Mouse (Mus musculus): Measurements from ENCODE around the gene Pten. TPM values are rescaled to one million over a fixed set of nuclear protein-coding genes. Genes with fewer than 3 reads are reported as not detected.

Pten gene
- polyA plus RNA-seq, 1 experiment from 2014 or later: 12.0 TPM

GRCm38 (mm10) chr19:32717590-32717989 lies 39.7 kb upstream of the Pten start:
- Histone ChIP-seq H3K27ac (ENCODE audit: low read length) (no peak overlapping the region), H3K27me3 (ENCODE audit: control insufficient read depth, insufficient read depth, low read depth, low read length) (no peaks in the 10 kb centered on the region), H3K9ac (ENCODE audit: low read depth, low read length) (no peak overlapping the region), H3K4me1 (ENCODE audit: control insufficient read depth, insufficient read depth, low read length) (no peaks in the 10 kb centered on the region; the same call in 1 of the 2 replicates), H3K4me3 (ENCODE audit: low read depth, low read length) (no peak overlapping the region), H3K36me3 (ENCODE audit: control insufficient read depth, insufficient read depth, low read length) (no peaks in the 10 kb centered on the region), H3K9me3 (replicated peaks; ENCODE audit: control insufficient read depth, low read length, poor library complexity, severe bottlenecking) (0 out of 2 replicates have a peak, but pooled peaks cover 2% of the 10 kb centered on the region), H3K4me2 (ENCODE audit: low read length) (no peak overlapping the region)
- 69% methylated on average over 3 of the region's 3 CpGs for WGBS
- ATAC-seq: no peak

DNA sequence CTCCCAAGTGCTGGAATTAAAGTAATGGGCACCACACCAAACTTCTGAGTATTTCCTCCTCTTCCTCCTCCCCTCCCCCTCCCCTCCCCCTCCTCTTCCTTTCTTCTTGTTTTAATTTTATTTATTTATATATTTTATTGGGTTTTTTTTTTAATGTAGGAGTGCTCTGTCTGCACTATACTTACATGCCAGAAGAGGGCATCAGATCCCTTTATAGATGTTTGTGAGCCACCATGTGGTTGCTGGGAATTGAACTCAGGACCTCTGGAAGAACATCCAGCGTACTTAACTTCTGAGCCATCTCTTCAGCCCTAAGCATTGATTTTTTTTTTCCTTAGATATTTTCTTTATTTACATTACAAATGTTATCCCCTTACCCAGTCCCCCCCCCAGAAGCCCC lies 37.0 kb upstream of the Pten start:
- no peaks in the 10 kb centered on the region for H3K4me1 ChIP-seq (ENCODE audit: control insufficient read depth, insufficient read depth, low read length)
- no peak overlapping the region for H3K9ac ChIP-seq (ENCODE audit: low read depth, low read length)
- no peaks in the 10 kb centered on the region for H3K36me3 ChIP-seq (ENCODE audit: control insufficient read depth, insufficient read depth, low read length)
- no peak overlapping the region for H3K4me3 ChIP-seq (ENCODE audit: low read depth, low read length)
- 0 out of 2 replicates have a peak, but pooled peaks cover 2% of the 10 kb centered on the region for H3K9me3 ChIP-seq (replicated peaks; ENCODE audit: control insufficient read depth, low read length, poor library complexity, severe bottlenecking)
- WGBS: 93% methylated on average over 1 of the region's 1 CpGs
- no peak overlapping the region for H3K4me2 ChIP-seq (ENCODE audit: low read length)
- no peak for ATAC-seq
- no peak overlapping the region for H3K27ac ChIP-seq (ENCODE audit: low read length)
- no peaks in the 10 kb centered on the region for H3K27me3 ChIP-seq (ENCODE audit: control insufficient read depth, insufficient read depth, low read depth, low read length)

DNA sequence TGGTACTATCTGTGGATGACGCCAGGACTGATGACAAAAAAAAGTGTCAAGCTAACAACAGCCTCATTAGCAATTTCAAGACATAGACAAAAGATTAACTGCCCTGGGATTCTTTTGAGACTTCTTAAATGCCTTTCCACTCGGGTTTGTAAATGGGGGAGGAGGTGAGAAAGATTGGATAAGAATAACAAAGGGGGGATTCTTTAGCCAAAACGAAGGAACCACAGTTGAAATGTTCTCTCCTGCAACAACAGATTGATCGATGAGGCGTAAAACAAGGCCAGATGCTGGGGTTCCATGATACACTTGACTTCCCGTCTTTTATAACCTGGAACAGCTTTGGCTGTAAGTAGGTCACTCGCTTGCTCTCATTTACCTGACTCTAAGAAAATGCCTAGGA lies 33.5 kb upstream of the Pten start:
- Histone ChIP-seq H3K4me3 (ENCODE audit: low read depth, low read length) (no peak overlapping the region), H3K27ac (ENCODE audit: low read length) (no peak overlapping the region), H3K9me3 (replicated peaks; ENCODE audit: control insufficient read depth, low read length, poor library complexity, severe bottlenecking) (0 out of 2 replicates have a peak, but pooled peaks cover 2% of the 10 kb centered on the region), H3K4me1 (ENCODE audit: control insufficient read depth, insufficient read depth, low read length) (peaks cover 8% of the 10 kb centered on the region), H3K27me3 (ENCODE audit: control insufficient read depth, insufficient read depth, low read depth, low read length) (no peaks in the 10 kb centered on the region), H3K36me3 (ENCODE audit: control insufficient read depth, insufficient read depth, low read length) (no peaks in the 10 kb centered on the region), H3K4me2 (ENCODE audit: low read length) (no peak overlapping the region), H3K9ac (ENCODE audit: low read depth, low read length) (no peak overlapping the region)
- WGBS: 14% methylated on average over 7 of the region's 7 CpGs
- ATAC-seq: no peak

DNA sequence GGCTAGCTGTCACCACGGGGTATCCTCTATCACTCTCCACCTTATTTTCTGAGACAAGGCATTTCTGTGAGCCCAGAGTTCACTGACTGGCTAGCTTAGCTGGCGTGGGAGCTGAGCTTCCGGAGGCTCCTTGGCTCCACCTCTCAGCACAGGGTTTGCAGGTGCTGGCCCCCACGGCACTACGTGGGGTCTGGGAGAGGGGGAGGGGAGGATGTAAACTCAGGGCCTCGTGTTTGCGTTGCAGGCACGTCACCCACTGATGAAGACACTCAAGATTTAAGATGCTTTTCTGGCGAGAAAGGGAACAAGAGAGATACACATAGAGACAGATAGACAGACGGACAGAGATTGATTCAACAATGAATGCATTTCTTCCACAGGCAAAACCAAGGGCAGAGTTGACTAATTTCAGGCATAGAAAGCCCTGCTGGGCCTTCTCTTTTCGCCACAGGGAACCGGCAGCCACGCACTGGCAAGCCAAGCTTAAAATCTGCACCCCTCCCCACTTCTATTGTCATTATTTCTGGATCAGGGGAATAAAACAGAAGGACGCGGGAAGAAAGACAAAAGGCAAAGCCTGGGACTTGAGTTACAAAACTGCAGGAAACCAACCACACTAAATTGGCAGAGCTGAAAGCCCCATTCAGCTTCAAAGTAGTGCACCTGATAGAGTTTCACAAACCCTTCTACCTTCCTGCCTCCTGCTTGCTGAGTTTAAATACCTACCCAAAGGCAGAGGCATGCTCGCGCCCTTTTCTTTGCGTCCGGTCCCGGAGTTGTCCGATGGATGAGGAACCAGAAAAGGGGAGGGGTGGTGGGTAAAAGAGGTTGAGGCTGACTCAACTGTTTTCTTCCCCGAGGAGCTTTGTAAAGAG lies 30.6 kb upstream of the Pten start:
- no peak overlapping the region for H3K27ac ChIP-seq (ENCODE audit: low read length)
- 1% methylated on average over 22 of the region's 22 CpGs for WGBS

GRCm38 (mm10) chr19:32729785-32730184 lies 27.5 kb upstream of the Pten start:
- Histone ChIP-seq H3K27ac (ENCODE audit: low read length) (no peak overlapping the region), H3K4me1 (ENCODE audit: control insufficient read depth, insufficient read depth, low read length) (peaks cover 8% of the 10 kb centered on the region), H3K9ac (ENCODE audit: low read depth, low read length) (no peak overlapping the region), H3K9me3 (replicated peaks; ENCODE audit: control insufficient read depth, low read length, poor library complexity, severe bottlenecking) (no peaks in the 10 kb centered on the region), H3K36me3 (ENCODE audit: control insufficient read depth, insufficient read depth, low read length) (no peaks in the 10 kb centered on the region), H3K4me3 (ENCODE audit: low read depth, low read length) (no peak overlapping the region), H3K27me3 (ENCODE audit: control insufficient read depth, insufficient read depth, low read depth, low read length) (no peaks in the 10 kb centered on the region), H3K4me2 (ENCODE audit: low read length) (no peak overlapping the region)
- ATAC-seq: no peak
- 76% methylated on average over 4 of the region's 4 CpGs for WGBS

More for the DNA sequence above, 30.6 kb upstream of the Pten start:
- peak overlapping the region; percentile 20 for H3K4me3 ChIP-seq (ENCODE audit: low read depth, low read length)
- H3K36me3 ChIP-seq (ENCODE audit: control insufficient read depth, insufficient read depth, low read length): no peaks in the 10 kb centered on the region
- H3K9ac ChIP-seq (ENCODE audit: low read depth, low read length): peak overlapping the region; percentile 57
- no peaks in the 10 kb centered on the region for H3K27me3 ChIP-seq (ENCODE audit: control insufficient read depth, insufficient read depth, low read depth, low read length)
- H3K4me2 ChIP-seq (ENCODE audit: low read length): peak overlapping the region; percentile 56
- H3K9me3 ChIP-seq (replicated peaks; ENCODE audit: control insufficient read depth, low read length, poor library complexity, severe bottlenecking): no peaks in the 10 kb centered on the region
- ATAC-seq: 0 out of 2 replicates have a peak, but pooled peaks have one; percentile 64
- peaks cover 8% of the 10 kb centered on the region for H3K4me1 ChIP-seq (ENCODE audit: control insufficient read depth, insufficient read depth, low read length)

DNA sequence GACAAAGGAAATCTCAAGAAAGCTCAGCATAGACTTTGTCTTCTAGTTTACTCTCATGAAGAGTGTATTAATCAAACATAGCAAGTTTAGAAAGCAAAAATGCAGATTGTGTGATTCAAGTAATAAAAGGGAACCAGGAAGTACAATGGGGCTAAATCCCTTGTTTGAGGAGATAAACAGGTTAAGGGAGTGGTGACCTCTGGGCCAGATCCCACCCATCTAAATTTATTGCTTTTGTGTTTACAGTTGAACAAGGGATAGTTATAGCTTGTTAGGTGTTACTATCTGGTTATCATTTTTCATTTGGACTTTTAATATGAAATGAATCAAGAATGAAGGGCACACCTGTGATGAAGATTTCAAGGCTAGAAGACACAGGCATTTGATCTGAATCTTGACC lies 24.4 kb upstream of the Pten start:
- H3K4me1 ChIP-seq (ENCODE audit: control insufficient read depth, insufficient read depth, low read length): no peaks in the 10 kb centered on the region
- no peaks in the 10 kb centered on the region for H3K27me3 ChIP-seq (ENCODE audit: control insufficient read depth, insufficient read depth, low read depth, low read length)
- no peak for ATAC-seq
- no peak overlapping the region for H3K4me2 ChIP-seq (ENCODE audit: low read length)
- no peak overlapping the region for H3K4me3 ChIP-seq (ENCODE audit: low read depth, low read length)
- no peaks in the 10 kb centered on the region for H3K36me3 ChIP-seq (ENCODE audit: control insufficient read depth, insufficient read depth, low read length)
- H3K9ac ChIP-seq (ENCODE audit: low read depth, low read length): no peak overlapping the region
- no peak overlapping the region for H3K27ac ChIP-seq (ENCODE audit: low read length)
- H3K9me3 ChIP-seq (replicated peaks; ENCODE audit: control insufficient read depth, low read length, poor library complexity, severe bottlenecking): no peaks in the 10 kb centered on the region

DNA sequence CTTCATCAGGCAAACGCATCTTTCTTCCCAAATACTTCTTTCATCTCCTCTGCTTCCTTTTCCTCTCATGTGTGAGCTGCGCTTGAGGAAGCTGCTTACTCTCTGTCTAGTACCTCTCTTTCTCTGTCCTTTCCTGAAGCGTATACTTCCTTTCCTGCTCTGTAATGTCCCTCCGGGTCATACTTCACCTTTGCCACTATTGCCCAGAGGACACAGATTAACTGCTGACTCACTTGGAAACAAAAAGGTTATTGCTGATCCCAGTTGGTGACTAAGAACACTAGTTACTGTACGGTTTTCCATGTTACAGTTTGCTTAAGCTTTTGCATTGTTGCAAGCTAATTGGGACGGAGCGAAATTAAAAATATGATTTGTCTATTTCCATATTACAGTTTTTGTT lies 19.5 kb upstream of the Pten start:
- 92% methylated on average over 7 of the region's 7 CpGs for WGBS
- no peak overlapping the region for H3K9ac ChIP-seq (ENCODE audit: low read depth, low read length)
- no peak overlapping the region for H3K4me3 ChIP-seq (ENCODE audit: low read depth, low read length)
- ATAC-seq: no peak
- no peak overlapping the region for H3K27ac ChIP-seq (ENCODE audit: low read length)
- no peaks in the 10 kb centered on the region for H3K9me3 ChIP-seq (replicated peaks; ENCODE audit: control insufficient read depth, low read length, poor library complexity, severe bottlenecking)
- H3K4me2 ChIP-seq (ENCODE audit: low read length): no peak overlapping the region
- H3K36me3 ChIP-seq (ENCODE audit: control insufficient read depth, insufficient read depth, low read length): no peaks in the 10 kb centered on the region
- H3K27me3 ChIP-seq (ENCODE audit: control insufficient read depth, insufficient read depth, low read depth, low read length): no peaks in the 10 kb centered on the region
- H3K4me1 ChIP-seq (ENCODE audit: control insufficient read depth, insufficient read depth, low read length): no peaks in the 10 kb centered on the region

DNA sequence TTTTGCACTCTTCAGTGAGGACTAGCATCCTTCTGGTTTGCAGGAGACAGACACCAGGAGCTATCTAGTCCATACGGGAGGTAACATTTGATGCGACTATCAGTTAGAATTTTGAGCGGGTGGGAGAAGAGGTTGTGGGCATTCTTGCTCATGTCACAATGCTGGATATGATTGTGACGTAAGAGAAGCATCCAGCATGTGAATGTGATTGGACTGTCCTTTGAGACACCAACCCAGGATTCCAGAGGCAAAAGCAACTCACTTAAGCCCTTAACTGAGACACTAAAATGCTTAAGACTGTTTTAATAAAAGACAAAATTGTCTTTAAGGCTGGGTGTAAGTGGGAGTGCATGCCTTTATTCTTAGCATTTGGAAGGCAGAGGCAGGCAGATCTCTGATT lies 17.6 kb upstream of the Pten start, which contains the start of gene Atad1:
Gene Atad1 (minus strand): TSS at position 101 of the 400 bp plus-strand sequence.
- Histone ChIP-seq H3K4me2 (ENCODE audit: low read length) (no peak within 1 kb of the TSS), H3K4me1 (ENCODE audit: control insufficient read depth, insufficient read depth, low read length) (no peaks in the 10 kb centered on the region), H3K36me3 (ENCODE audit: control insufficient read depth, insufficient read depth, low read length) (no peaks in the 10 kb centered on the region), H3K9ac (ENCODE audit: low read depth, low read length) (no peak within 1 kb of the TSS), H3K27me3 (ENCODE audit: control insufficient read depth, insufficient read depth, low read depth, low read length) (no peaks in the 10 kb centered on the region), H3K4me3 (ENCODE audit: low read depth, low read length) (no peak within 1 kb of the TSS), H3K27ac (ENCODE audit: low read length) (no peak within 1 kb of the TSS), H3K9me3 (replicated peaks; ENCODE audit: control insufficient read depth, low read length, poor library complexity, severe bottlenecking) (no peaks in the 10 kb centered on the region)
- WGBS: 94% methylated on average over 4 of the region's 4 CpGs
- ATAC-seq: no peak

- Histone ChIP-seq H3K27me3 (ENCODE audit: control insufficient read depth, insufficient read depth, low read depth, low read length) (no peaks in the 10 kb centered on the region), H3K36me3 (ENCODE audit: control insufficient read depth, insufficient read depth, low read length) (no peaks in the 10 kb centered on the region), H3K4me1 (ENCODE audit: control insufficient read depth, insufficient read depth, low read length) (no peaks in the 10 kb centered on the region), H3K27ac (ENCODE audit: low read length) (no peak overlapping the region), H3K4me3 (ENCODE audit: low read depth, low read length) (no peak overlapping the region), H3K9ac (ENCODE audit: low read depth, low read length) (no peak overlapping the region), H3K4me2 (ENCODE audit: low read length) (no peak overlapping the region), H3K9me3 (replicated peaks; ENCODE audit: control insufficient read depth, low read length, poor library complexity, severe bottlenecking) (no peaks in the 10 kb centered on the region)
- 97% methylated on average over 4 of the region's 4 CpGs for WGBS
- ATAC-seq: no peak
Observed at GRCm38 (mm10) chr19:32740641-32741345, 16.5 kb upstream of the Pten start.

All from midbrain, embryonic 16.5 days (tissue).